Mouse (Mus musculus): Measurements from ENCODE around the gene Smad9. TPM values are rescaled to one million over a fixed set of nuclear protein-coding genes. Genes with fewer than 3 reads are reported as not detected.
A peak's percentile ranks its signal among the peaks of the same experiment; 100 is the strongest.
"Not testable (repeated sequence)": the region's sequence is repeated elsewhere in the genome, so short reads cannot be mapped to it uniquely, and the experiment has no call there.

Smad9 gene
- polyA plus RNA-seq, 1 experiment from 2014 or later, result 1.7 TPM

DNA sequence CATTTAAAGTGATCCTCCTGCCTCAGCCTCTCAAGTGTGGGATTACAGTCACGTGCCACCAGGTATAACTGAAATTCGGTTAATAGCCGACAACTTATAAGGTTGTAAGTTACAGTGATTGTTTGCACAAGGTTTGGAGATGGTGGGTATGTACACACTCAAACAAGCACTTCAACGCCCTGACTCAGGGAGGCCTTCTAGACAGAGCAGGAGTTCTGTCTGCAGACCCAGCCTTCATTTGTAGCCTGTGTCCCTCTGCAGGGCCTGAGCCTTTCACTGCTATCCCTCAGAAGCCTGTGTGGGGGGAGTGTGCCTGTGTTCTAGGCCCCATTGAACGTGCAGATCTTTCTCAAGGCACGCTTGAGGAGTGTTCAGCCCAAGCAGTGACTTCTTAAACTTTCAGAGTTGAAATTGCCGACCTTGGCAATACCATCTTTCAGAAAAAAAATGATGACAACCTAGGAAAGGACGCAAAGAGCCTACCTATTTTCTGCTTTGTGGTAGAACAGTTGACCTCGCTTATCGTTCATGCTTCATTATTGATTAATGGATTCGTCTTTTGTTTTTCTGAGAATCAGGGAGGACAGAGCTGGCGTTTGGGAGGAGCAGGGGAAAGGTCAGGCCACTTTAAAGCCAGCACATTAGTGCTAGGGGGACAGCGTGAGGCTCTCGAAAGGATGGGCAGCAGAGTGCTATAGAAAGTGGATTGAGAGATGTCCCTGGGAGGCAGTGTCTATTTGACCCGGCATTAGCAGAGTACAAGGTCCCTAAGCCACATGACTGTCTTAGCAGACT is 5.1 kb downstream of the Smad9 start:
- Histone ChIP-seq H3K27me3 (no peaks in the 10 kb centered on the region; the same call in 1 of the 2 replicates), H3K4me2 (replicated peaks) (no peak overlapping the region), H3K36me3 (no peaks in the 10 kb centered on the region), H3K27ac (no peak overlapping the region), H3K9me3 (no peaks in the 10 kb centered on the region), H3K9ac (no peak overlapping the region), H3K4me3 (no peak overlapping the region), H3K4me1 (peaks cover 33% of the 10 kb centered on the region)
- WGBS, result 79% methylated on average over 15 of the region's 15 CpGs
- ATAC-seq (ENCODE audit: low FRiP score, low read depth), result no peak

DNA sequence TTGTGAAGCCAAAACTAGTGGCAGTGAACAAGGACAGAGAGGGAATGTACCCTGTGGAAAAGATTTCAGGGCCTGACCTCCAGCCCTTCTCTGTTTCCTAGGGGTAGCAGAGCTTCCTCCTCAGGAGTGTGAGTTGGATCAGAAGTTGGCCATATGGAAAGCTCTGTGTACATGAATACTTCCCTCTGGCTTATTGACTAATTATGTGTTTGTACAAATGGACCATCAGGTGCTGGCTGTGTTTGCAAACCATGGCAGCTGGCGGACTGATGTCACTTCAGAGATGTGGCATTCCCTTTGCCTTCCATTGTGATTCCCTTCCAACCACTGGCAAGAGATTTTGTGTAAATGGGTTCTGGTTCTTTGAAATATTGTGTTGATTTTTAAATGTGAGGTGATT is 5.9 kb downstream of the Smad9 start:
- H3K9ac ChIP-seq, result no peak overlapping the region
- WGBS, result 90% methylated on average over 1 of the region's 1 CpGs
- ATAC-seq (ENCODE audit: low FRiP score, low read depth), result no peak

DNA sequence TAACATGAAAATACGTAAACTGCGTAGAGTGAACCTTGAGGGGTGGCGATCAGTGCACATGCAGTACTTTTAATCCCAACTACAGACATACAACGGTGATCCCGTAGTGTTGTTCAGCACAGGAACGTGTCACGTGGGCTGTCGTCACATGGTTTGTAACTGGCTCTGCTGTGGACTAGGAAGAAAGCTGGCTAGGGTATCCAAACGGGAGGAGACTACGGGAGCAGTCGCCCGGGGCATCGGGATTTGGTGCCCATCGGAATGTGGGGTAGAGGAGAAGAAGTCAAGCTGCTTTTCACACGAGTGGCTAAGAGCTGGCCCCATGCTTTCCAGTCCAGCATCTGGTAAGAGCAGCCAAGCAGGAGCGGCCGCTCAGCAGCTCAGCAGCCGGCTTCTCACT is 9.0 kb downstream of the Smad9 start:
- no peak for ATAC-seq (ENCODE audit: low FRiP score, low read depth)
- H3K9ac ChIP-seq, result no peak overlapping the region
- H3K27me3 ChIP-seq, result no peaks in the 10 kb centered on the region
- H3K36me3 ChIP-seq, result no peaks in the 10 kb centered on the region
- H3K27ac ChIP-seq, result no peak overlapping the region
- peaks cover 6% of the 10 kb centered on the region; the same call in 1 of the 2 replicates for H3K4me1 ChIP-seq
- H3K9me3 ChIP-seq, result no peaks in the 10 kb centered on the region
- WGBS, result 68% methylated on average over 18 of the region's 18 CpGs
- peak overlapping the region; percentile 15 for H3K4me3 ChIP-seq
- H3K4me2 ChIP-seq (replicated peaks), result peak overlapping the region; percentile 46

More for the DNA sequence above, 5.9 kb downstream of the Smad9 start:
- no peaks in the 10 kb centered on the region; the same call in 1 of the 2 replicates for H3K27me3 ChIP-seq
- H3K4me3 ChIP-seq, result no peak overlapping the region
- H3K27ac ChIP-seq, result no peak overlapping the region
- no peaks in the 10 kb centered on the region for H3K36me3 ChIP-seq
- H3K9me3 ChIP-seq, result no peaks in the 10 kb centered on the region
- no peak overlapping the region for H3K4me2 ChIP-seq (replicated peaks)
- peaks cover 25% of the 10 kb centered on the region for H3K4me1 ChIP-seq

GRCm38 (mm10) chr3:54765521-54765920 is 10.1 kb downstream of the Smad9 start:
- ATAC-seq (ENCODE audit: low FRiP score, low read depth); H3K4me2 ChIP-seq (replicated peaks); H3K36me3 ChIP-seq; H3K27me3 ChIP-seq; H3K9ac ChIP-seq; H3K4me1 ChIP-seq; H3K9me3 ChIP-seq; H3K27ac ChIP-seq; H3K4me3 ChIP-seq: not testable (repeated sequence)
- 89% methylated on average over 6 of the region's 6 CpGs for WGBS

DNA sequence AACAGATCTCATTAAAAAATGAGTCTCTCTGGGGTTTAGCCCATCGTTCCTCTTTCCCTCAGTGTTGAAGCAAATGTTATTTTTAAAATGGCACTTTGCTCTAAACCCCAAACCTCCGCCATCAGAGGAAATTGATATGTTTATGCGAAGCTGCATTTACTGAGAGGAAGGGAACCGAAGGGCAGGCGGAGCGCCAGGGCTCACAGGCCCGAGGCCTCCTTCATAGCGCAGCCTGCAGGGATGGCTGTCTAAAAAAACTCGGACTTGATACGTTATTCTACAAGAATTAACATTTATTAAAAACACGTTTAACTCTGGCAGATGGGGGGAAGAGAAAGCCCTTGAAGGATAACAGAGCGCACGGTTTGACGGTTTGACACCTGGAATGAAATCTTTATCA is 10.7 kb downstream of the Smad9 start:
- H3K27me3 ChIP-seq, result no peaks in the 10 kb centered on the region
- 83% methylated on average over 14 of the region's 14 CpGs for WGBS
- H3K4me2 ChIP-seq (replicated peaks), result no peak overlapping the region
- H3K4me3 ChIP-seq, result no peak overlapping the region
- no peaks in the 10 kb centered on the region for H3K36me3 ChIP-seq
- no peak overlapping the region for H3K9ac ChIP-seq
- no peaks in the 10 kb centered on the region for H3K9me3 ChIP-seq
- H3K4me1 ChIP-seq, result peaks cover 6% of the 10 kb centered on the region; the same call in 1 of the 2 replicates
- no peak overlapping the region for H3K27ac ChIP-seq
- ATAC-seq (ENCODE audit: low FRiP score, low read depth), result no peak

DNA sequence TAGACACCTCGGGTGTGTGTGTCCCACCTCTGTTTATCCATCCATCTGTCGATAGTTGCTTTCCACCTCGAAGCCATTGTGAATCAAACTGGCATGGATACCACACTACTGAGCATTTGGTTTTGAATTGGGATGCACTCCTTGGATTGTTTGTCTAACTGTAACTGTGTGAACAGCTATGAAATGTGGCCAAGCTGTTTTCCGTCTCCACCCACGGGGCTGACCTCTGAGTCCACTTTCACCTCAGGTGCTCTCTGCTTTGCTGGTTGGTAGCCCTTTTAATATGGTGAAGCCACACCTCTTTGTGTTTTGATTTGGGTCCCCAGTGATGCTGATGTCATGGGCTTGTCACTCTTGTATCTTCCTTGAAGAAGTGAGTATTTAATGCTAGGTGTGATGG is 11.4 kb downstream of the Smad9 start:
- H3K27me3 ChIP-seq, result no peaks in the 10 kb centered on the region
- no peak overlapping the region for H3K4me3 ChIP-seq
- no peak overlapping the region for H3K9ac ChIP-seq
- whole genome bisulfite sequencing, result 84% methylated on average over 5 of the region's 5 CpGs
- no peak overlapping the region for H3K4me2 ChIP-seq (replicated peaks)
- no peaks in the 10 kb centered on the region for H3K36me3 ChIP-seq
- ATAC-seq (ENCODE audit: low FRiP score, low read depth), result no peak
- peaks cover 6% of the 10 kb centered on the region; the same call in 1 of the 2 replicates for H3K4me1 ChIP-seq
- H3K9me3 ChIP-seq, result no peaks in the 10 kb centered on the region
- H3K27ac ChIP-seq, result no peak overlapping the region

DNA sequence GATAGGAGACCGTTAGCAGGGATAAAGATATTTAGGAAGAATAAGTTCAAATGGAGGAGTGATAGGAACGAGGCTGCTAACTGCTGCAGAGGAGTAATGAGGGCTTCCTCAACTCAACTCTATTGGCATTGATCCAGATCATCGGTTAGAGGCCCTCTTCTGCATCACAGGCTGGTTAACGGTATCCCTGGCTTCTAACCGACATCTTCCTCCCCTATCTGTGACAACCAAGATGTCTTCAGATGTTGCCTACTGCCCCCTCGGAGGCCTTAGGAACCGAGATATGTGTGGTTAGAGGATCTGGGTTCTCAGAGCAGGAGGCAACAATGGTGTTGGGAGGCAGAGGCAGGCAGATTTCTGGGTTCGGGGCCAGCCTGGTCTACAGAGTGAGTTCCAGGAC is 13.2 kb downstream of the Smad9 start:
- Histone ChIP-seq H3K9me3 (peaks cover 3% of the 10 kb centered on the region; the same call in 1 of the 2 replicates), H3K4me1 (peaks cover 6% of the 10 kb centered on the region; the same call in 1 of the 2 replicates), H3K4me3 (no peak overlapping the region), H3K36me3 (peaks cover 4% of the 10 kb centered on the region; the same call in 1 of the 2 replicates), H3K27ac (no peak overlapping the region), H3K27me3 (no peaks in the 10 kb centered on the region), H3K9ac (no peak overlapping the region), H3K4me2 (replicated peaks) (no peak overlapping the region)
- no peak for ATAC-seq (ENCODE audit: low FRiP score, low read depth)
- WGBS, result 91% methylated on average over 8 of the region's 8 CpGs

DNA sequence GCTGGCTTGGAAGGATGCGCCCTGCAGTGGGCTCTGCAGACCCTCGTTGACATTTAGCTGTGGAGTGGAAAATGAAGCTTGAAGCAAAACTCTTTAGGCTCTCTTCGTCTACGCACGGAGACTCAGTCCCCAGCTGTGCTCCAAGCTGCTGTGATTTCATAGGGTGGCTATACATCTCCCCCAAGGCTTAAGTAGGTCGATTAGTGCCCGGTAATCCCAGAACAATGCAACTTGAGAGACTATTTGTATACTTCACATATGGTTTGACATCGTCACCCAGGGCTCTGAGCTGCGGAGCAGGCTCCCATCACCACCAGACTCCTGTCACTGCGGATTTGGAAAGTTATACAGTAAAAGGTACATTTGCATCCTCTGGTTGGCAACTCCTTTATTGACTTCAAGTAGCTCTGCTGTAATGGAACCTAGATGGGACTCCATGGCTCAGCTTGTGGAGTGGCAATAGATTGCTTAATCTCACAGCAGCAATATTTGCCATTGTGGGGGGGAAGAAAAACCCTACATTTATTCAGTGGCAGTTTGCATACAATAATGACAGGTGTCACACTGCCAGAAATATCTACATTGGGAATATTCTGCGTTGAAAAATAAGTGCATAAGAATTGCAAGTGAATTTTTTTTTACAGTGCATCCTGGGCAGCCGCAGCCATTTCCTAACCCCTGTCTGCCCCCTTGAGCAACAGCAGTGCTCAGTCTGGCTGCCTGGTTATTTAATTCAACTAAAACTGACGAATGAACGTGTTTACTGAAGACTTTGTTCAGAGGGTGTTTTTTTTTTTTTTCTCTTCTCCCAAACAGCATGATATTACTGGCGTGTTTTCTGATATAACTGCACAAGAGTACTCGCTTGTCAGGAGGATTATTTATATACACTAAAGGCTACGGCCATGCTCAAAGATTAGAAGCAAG is 14.2 kb downstream of the Smad9 start:
- H3K9me3 ChIP-seq, result peaks cover 5% of the 10 kb centered on the region; the same call in 1 of the 2 replicates
- no peak overlapping the region for H3K27ac ChIP-seq
- H3K4me3 ChIP-seq, result no peak overlapping the region
- ATAC-seq (ENCODE audit: low FRiP score, low read depth), result no peak
- no peak overlapping the region for H3K9ac ChIP-seq
- H3K27me3 ChIP-seq, result no peaks in the 10 kb centered on the region
- H3K36me3 ChIP-seq, result peaks cover 5% of the 10 kb centered on the region; the same call in 1 of the 2 replicates
- H3K4me2 ChIP-seq (replicated peaks), result no peak overlapping the region
- H3K4me1 ChIP-seq, result no peaks in the 10 kb centered on the region
- 80% methylated on average over 17 of the region's 17 CpGs for WGBS

GRCm38 (mm10) chr3:54773613-54774012 is 18.2 kb downstream of the Smad9 start:
- H3K4me1 ChIP-seq, result no peaks in the 10 kb centered on the region
- no peak for ATAC-seq (ENCODE audit: low FRiP score, low read depth)
- no peak overlapping the region for H3K4me2 ChIP-seq (replicated peaks)
- H3K27ac ChIP-seq, result no peak overlapping the region
- H3K36me3 ChIP-seq, result peaks cover 5% of the 10 kb centered on the region; the same call in 1 of the 2 replicates
- WGBS, result 87% methylated on average over 6 of the region's 6 CpGs
- no peak overlapping the region for H3K9ac ChIP-seq
- no peak overlapping the region for H3K4me3 ChIP-seq
- peaks cover 5% of the 10 kb centered on the region; the same call in 1 of the 2 replicates for H3K9me3 ChIP-seq
- H3K27me3 ChIP-seq, result no peaks in the 10 kb centered on the region

- H3K4me2 ChIP-seq (replicated peaks), result no peak overlapping the region
- peaks cover 5% of the 10 kb centered on the region; the same call in 1 of the 2 replicates for H3K9me3 ChIP-seq
- no peak overlapping the region for H3K4me3 ChIP-seq
- 73% methylated on average over 7 of the region's 7 CpGs for WGBS
- H3K27me3 ChIP-seq, result no peaks in the 10 kb centered on the region
- peaks cover 8% of the 10 kb centered on the region; the same call in 1 of the 2 replicates for H3K36me3 ChIP-seq
- no peaks in the 10 kb centered on the region for H3K4me1 ChIP-seq
- no peak overlapping the region for H3K9ac ChIP-seq
- no peak for ATAC-seq (ENCODE audit: low FRiP score, low read depth)
- no peak overlapping the region for H3K27ac ChIP-seq
Measured at GRCm38 (mm10) chr3:54775989-54776631, 20.7 kb downstream of the Smad9 start.

DNA sequence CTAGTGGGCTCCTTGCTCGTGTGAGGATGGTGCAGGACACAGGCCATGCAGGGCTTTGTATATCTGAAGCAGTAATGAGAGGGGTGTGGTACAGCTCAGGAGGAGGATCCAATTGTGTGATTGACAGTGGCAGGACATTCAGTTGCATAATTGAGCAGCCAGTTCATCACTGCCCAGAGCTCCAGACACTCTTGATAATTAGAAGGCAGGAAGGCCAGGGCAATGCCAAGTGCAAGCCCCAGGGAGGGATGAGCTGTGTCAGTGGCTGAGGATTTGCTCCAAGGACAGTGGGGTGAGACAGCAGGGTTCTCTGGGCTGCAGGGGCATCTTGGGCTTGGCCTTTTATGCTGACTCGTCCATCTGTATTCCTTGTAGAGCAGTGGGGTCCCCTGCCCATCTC is 35.2 kb downstream of the Smad9 start:
- Histone ChIP-seq H3K27ac (no peak overlapping the region), H3K9ac (no peak overlapping the region), H3K4me2 (replicated peaks) (no peak overlapping the region), H3K9me3 (peaks cover 13% of the 10 kb centered on the region), H3K4me3 (no peak overlapping the region), H3K4me1 (no peaks in the 10 kb centered on the region), H3K27me3 (no peaks in the 10 kb centered on the region), H3K36me3 (peaks cover 40% of the 10 kb centered on the region)
- WGBS, result 57% methylated on average over 2 of the region's 2 CpGs
- ATAC-seq (ENCODE audit: low FRiP score, low read depth), result no peak

Measured in limb, embryonic 13.5 days (tissue).